Mouse (Mus musculus) liver, embryonic 11.5 days (tissue): Measurements from ENCODE around the gene Zfp414. TPM values are rescaled to one million over a fixed set of nuclear protein-coding genes. Genes with fewer than 3 reads are reported as not detected.

Experiments
- ATAC-seq: fragments of 200-750 bp; cut with Nextera tagmentation; replicated peaks from 2 replicates; pipeline ENCODE4 v1.8.0; 2017; ENCODE audit warnings: moderate number of reproducible peaks, mild to moderate bottlenecking, moderate TSS enrichment, moderate library complexity; ENCODE audit not compliant: low FRiP score
- DNase-seq: peaks from one replicate; pipeline ENCODE4 v3.0.0-alpha.2; 2017; ENCODE audit warnings: low spot score
- H3K27ac ChIP-seq: fragments of 300-500 bp; sonication (generic); 2 replicates; pipeline ENCODE4 v1.5.1; 2014; ENCODE audit warnings: mild to moderate bottlenecking, low read depth, low read length, control low read depth
- H3K27me3 ChIP-seq: fragments of 300-500 bp; sonication (generic); replicated peaks from 2 replicates; pipeline ENCODE4 v1.6.1; 2014; ENCODE audit warnings: low read length, mixed read lengths; ENCODE audit not compliant: control insufficient read depth, insufficient read depth
- H3K36me3 ChIP-seq: fragments of 300-500 bp; sonication (generic); 2 replicates; pipeline ENCODE4 v1.6.1; 2014; ENCODE audit warnings: mild to moderate bottlenecking, low read length, moderate library complexity, mixed read lengths; ENCODE audit not compliant: control insufficient read depth, insufficient read depth
- H3K4me1 ChIP-seq: fragments of 300-500 bp; sonication (generic); replicated peaks from 2 replicates; pipeline ENCODE4 v1.6.1; 2014; ENCODE audit warnings: low read length, mixed read lengths; ENCODE audit not compliant: control insufficient read depth, insufficient read depth
- H3K4me2 ChIP-seq: fragments of 300-500 bp; sonication (generic); 2 replicates; pipeline ENCODE4 v1.6.1; 2014; ENCODE audit warnings: mild to moderate bottlenecking, control low read depth, moderate library complexity
- H3K4me3 ChIP-seq: fragments of 300-500 bp; sonication (generic); 2 replicates; pipeline ENCODE4 v1.5.1; 2014; ENCODE audit warnings: low read depth, low read length, control low read depth
- H3K9ac ChIP-seq: fragments of 300-500 bp; sonication (generic); 2 replicates; pipeline ENCODE4 v1.6.1; 2014; ENCODE audit warnings: low read depth, low read length, control low read depth
- H3K9me3 ChIP-seq: fragments of 300-500 bp; sonication (generic); 2 replicates; pipeline ENCODE4 v1.6.1; 2016; ENCODE audit warnings: low read length, inconsistent platforms, mixed read lengths; ENCODE audit not compliant: control insufficient read depth
- WGBS: fragments of 180-500 bp; shearing (Covaris S2); extraction: QIAGEN DNeasy Blood & Tissue Kit; methylation state at CpG from one replicate; pipeline ENCODE4 v1.1.7; 2014; 5-methylcytosine and 5-hydroxymethylcytosine counted together
- polyA plus RNA-seq: library from polyadenylated mRNA; unstranded; fragments of >200 nt; fragmentation: Nextera tagmentation; extraction: Ambion mirVana; gene quantifications from 2 replicates; pipeline ENCODE4 v1.2.1, GENCODE M21; 2014

Gene Zfp414
- polyA plus RNA-seq, 1 experiment from 2014 or later = 61.4 TPM

DNA sequence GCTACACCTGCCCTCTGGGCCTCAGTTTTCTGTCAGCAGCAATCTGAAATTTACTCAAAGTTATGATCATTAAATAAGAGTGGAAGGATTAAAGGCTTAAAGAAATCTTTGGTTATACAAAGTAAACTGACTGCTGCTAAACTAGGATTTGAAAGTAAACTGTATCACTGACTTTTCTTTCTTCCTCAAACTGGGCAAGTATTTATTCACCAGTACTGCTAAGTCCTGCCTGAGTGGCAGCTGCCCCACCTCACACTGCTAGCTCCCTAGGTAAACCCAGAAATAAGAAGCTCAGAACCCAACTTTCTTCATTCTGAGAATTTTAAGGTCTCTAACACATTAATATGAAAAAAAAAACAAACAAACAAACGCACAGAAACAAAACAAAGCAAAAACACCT lies 44.9 kb downstream of the Zfp414 start:
- peaks cover 3% of the 10 kb centered on the region; the same call in 1 of the 2 replicates for H3K4me1 ChIP-seq
- WGBS = 74% methylated on average over 1 of the region's 1 CpGs

DNA sequence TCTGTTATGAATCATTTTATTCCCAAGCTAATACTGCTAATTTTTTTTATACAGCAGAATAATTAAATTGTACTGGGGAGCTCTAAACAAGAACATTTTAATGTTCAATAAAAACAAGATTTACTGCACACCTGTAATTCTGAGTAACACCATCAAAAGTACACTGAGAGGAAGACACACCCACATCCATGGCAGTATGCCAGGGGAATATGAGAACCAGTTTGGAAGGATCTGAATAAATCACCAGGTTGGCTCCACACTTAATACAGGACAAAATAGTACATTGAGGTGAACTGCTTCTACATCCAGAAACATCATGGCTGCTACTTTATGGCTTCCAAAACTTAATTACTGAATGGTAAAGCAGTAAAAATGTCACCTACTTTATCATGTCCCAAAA lies 46.6 kb downstream of the Zfp414 start:
- no peak overlapping the region for H3K4me2 ChIP-seq
- H3K36me3 ChIP-seq = peaks cover 19% of the 10 kb centered on the region
- ATAC-seq (no peak), DNase-seq (no peak)
- no peaks in the 10 kb centered on the region for H3K9me3 ChIP-seq
- no peak overlapping the region for H3K27ac ChIP-seq
- no peak overlapping the region for H3K4me3 ChIP-seq
- H3K9ac ChIP-seq = no peak overlapping the region
- H3K27me3 ChIP-seq = no peaks in the 10 kb centered on the region
- peaks cover 6% of the 10 kb centered on the region for H3K4me1 ChIP-seq

More for the DNA sequence above, 44.9 kb downstream of the Zfp414 start:
- ATAC-seq (no peak), DNase-seq (no peak)
- Histone ChIP-seq H3K4me3 (no peak overlapping the region), H3K36me3 (peaks cover 19% of the 10 kb centered on the region), H3K27me3 (no peaks in the 10 kb centered on the region), H3K4me2 (no peak overlapping the region), H3K9ac (no peak overlapping the region), H3K27ac (no peak overlapping the region), H3K9me3 (no peaks in the 10 kb centered on the region)

DNA sequence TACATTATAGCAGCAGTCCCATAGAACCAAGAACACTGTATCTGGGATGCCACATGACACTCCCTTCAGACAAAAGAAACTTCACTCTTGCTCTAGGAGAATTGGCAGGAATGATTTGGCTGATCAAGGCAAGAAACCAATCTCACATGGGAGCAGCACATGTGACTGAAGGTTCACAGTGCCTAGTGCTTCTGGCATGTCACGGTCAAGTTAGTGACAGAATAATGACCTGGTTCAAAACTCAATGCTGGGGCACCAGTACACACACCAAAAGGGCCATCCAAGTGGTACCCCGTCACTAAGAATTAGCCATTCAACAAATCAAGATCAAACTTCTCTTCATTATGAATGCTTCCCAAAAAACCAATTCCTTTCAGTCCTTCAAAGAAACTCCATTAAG lies 47.2 kb downstream of the Zfp414 start:
- Histone ChIP-seq H3K36me3 (peaks cover 19% of the 10 kb centered on the region), H3K9ac (no peak overlapping the region), H3K27me3 (no peaks in the 10 kb centered on the region), H3K9me3 (no peaks in the 10 kb centered on the region), H3K27ac (no peak overlapping the region), H3K4me1 (peaks cover 6% of the 10 kb centered on the region), H3K4me3 (no peak overlapping the region), H3K4me2 (no peak overlapping the region)
- 86% methylated on average over 2 of the region's 2 CpGs for WGBS
- DNase-seq (no peak), ATAC-seq (no peak)

DNA sequence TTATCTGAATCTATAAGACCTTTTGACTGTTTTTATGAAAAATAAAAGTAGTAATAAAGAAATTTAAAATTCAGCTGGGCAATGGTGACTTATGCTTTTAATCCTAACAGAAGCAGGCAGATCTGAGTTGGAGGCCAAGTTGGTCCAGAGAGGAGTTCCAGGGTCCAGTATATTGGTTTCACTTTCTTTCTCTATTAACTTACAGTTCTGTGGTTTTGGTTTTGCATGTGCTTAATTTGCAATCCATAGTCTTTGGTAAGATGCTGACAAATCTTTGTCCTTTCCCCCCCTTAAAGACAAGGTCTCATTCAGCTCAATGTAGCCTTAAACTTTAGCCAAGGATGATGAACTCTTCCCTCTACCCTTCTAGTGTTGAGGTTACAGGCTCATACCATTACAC lies 49.9 kb downstream of the Zfp414 start:
- DNase-seq = no peak
- Histone ChIP-seq H3K4me3 (no peak overlapping the region), H3K9ac (no peak overlapping the region), H3K4me2 (no peak overlapping the region), H3K27ac (no peak overlapping the region), H3K36me3 (peaks cover 17% of the 10 kb centered on the region), H3K9me3 (no peaks in the 10 kb centered on the region), H3K4me1 (peaks cover 27% of the 10 kb centered on the region), H3K27me3 (no peaks in the 10 kb centered on the region)
- no peak for ATAC-seq

Other genes starting within 250 kb of the Zfp414 start
- gene Zfp101, start 234.4 kb upstream of the Zfp414 start, polyA plus RNA-seq = 14.2 and 15.9 TPM in 2 replicates
- not detected in 2 replicates for gene Actl9, start 196.2 kb upstream of the Zfp414 start, polyA plus RNA-seq
- 26.8 and 33.3 TPM in 2 replicates for gene Adamts10, start 104.9 kb upstream of the Zfp414 start, polyA plus RNA-seq
- gene Myo1f, start 73.4 kb upstream of the Zfp414 start, polyA plus RNA-seq = 8.1 and 9.8 TPM in 2 replicates
- 0.82 and 1.6 TPM in 2 replicates for gene Pram1, start 9.0 kb downstream of the Zfp414 start, polyA plus RNA-seq
- 410 and 431 TPM in 2 replicates for gene Hnrnpm, start 57.8 kb downstream of the Zfp414 start, polyA plus RNA-seq
- 92.1 and 95.7 TPM in 2 replicates for gene March2, start 89.6 kb downstream of the Zfp414 start, polyA plus RNA-seq
- gene Rab11b, start 131.4 kb downstream of the Zfp414 start, polyA plus RNA-seq = 184 and 199 TPM in 2 replicates
- gene Angptl4, start 152.7 kb downstream of the Zfp414 start, polyA plus RNA-seq = 28.1 and 31.9 TPM in 2 replicates
- gene Kank3, start 181.4 kb downstream of the Zfp414 start, polyA plus RNA-seq = 21.4 and 23.4 TPM in 2 replicates
- 1,026 and 1,173 TPM in 2 replicates for gene Rps28, start 195.5 kb downstream of the Zfp414 start, polyA plus RNA-seq
- 390 and 411 TPM in 2 replicates for gene Ndufa7, start 195.5 kb downstream of the Zfp414 start, polyA plus RNA-seq
- gene Cd320, start 214.0 kb downstream of the Zfp414 start, polyA plus RNA-seq = 44.1 and 49.7 TPM in 2 replicates
- gene Gm7029, start 244.7 kb downstream of the Zfp414 start, polyA plus RNA-seq = not detected in 2 replicates